Mouse (Mus musculus) kidney, adult 2 months (tissue): Measurements from ENCODE around the gene Aoc2.

ENCODE experiments used
- CTCF ChIP-seq: fragments of 200-500 bp; conservative IDR thresholded peaks from 2 replicates; pipeline ENCODE4 v1.5.1; 2011; ENCODE audit warnings: low read depth, mild to moderate bottlenecking, control low read depth, low read length, moderate library complexity, mixed read lengths; ENCODE audit not compliant: insufficient read depth, insufficient read length
- POLR2A ChIP-seq: fragments of 200-500 bp; IDR thresholded peaks from one replicate; pipeline ENCODE4 v1.6.1; 2011; ENCODE audit warnings: low read depth, low read length, control low read depth

GRCm38 (mm10) chr11:101334516-101334915, 9.7 kb downstream of the Aoc2 start:
- TF ChIP-seq CTCF (no peak), POLR2A (no peak)
